Mouse (Mus musculus) G1E-ER4 (cell line): ENCODE results near the gene Zfp281. TPM values are rescaled to one million over a fixed set of nuclear protein-coding genes. Genes with fewer than 3 reads are reported as not detected.

Source experiments
- GATA1 ChIP-seq: IDR thresholded peaks from one replicate; pipeline ENCODE4 v1.8.0; 2012; ENCODE audit warnings: low read length, inconsistent platforms
- polyA plus RNA-seq: library from polyadenylated mRNA; stranded (reverse); fragments of >175 nt; gene quantifications from 2 replicates; pipeline ENCODE4 v1.2.3, GENCODE M21; 2012

Gene Zfp281
- polyA plus RNA-seq: 18.0 and 22.3 TPM in 2 replicates

DNA sequence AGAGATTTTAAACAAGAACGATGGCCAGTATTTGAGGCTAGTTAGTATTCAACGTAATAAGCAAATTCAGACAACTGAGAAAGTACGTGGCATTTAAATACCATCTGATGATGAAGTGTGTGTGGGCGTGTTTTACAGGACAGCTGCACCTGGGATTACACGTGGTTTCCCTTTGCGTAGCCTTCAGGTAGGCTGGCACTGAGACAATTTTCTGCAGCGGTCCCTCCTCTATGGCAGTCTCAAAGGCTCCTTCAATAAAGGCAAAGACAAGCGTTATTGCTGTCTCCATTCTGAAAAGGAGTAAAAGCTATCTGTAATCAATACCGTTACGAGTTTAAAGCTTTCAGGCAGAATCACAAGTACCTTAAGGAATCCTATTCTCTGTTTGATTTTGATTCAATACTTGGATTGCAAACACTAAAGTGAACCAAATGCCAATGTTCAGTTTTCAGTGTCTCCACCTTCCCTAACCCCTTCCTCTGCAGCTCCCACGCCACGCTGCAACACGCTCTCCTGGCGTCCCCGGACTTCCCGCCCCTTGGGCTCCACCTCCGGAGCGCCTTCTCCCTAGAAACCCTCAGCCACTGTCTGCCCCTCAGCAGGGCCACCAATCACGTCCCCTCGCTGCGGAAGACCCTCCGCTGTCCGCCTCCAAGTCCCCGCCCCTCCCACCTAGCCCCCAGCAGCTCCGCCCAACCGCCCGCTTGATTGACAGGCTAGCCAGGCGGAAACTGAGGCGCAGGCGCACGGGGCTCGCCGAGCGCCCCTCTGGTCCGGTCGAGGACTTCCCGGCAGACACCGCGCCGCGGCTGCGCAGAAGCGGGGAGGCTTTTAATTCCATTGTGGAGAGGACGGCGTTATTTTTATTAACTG lies at the start of gene Zfp281:
TSS of gene Zfp281 (plus strand) at position 756 of the 873 bp plus-strand sequence.
- TF ChIP-seq GATA1: no peak

DNA sequence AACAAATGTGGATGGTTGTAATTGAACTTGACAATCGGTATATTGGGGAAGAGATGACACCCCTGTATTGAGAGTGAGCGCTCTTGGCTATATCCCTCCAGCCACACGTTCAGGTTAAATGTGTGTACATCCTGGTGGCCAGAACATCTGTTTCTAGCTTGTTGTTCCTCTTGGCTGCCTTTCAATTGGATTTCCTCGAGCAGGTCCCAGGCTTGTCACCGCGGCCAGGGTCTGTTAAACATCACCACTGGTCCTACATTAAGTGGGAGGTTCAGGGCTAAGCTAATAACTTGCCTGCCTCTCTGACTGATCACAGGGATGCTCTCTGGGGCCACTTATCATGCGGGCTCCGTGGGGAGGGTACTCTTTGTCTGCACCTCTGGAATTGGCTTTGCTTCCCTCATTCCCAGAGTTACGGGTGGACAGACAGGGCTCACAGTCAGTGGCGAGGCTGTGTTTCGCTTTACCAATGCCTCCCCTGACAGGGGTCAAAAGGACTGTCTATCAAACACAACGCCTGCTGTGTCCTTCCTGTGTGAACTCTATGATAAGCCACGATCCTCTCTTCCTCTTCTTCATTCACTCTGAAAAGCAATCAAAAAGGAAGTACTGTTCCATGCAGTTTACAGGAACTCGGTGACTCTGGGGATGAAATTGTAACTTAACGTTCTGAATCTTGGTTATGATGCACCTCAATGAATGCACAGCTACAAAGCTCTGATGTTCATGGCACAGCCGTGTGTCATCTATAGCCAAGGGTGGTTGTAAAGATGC lies 46.6 kb upstream of the Zfp281 start:
- TF ChIP-seq GATA1: no peak

DNA sequence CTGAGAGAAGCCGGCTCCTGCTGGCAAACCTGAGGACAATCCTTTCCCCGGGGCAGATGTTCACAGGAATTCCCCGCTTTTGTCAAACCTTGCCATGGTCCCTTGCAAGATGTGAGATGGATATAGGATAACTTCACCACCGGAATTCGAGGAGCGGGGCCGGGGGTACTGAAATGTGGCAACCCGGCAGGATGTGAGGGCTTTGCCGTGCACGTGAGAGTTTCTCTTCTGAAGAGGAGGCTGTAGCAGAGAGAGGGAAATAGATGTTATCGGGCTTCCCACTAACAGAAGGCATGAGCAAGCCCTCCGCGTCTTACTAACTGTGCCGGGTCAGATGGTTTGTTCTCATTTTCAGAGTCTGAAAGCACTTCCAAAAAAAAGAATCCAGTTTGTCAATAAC lies 45.3 kb upstream of the Zfp281 start:
- TF ChIP-seq GATA1: no peak

- no peak for TF ChIP-seq GATA1
These were observed 44.4 kb upstream of the Zfp281 start for GRCm38 (mm10) chr1:136580266-136580665.

DNA sequence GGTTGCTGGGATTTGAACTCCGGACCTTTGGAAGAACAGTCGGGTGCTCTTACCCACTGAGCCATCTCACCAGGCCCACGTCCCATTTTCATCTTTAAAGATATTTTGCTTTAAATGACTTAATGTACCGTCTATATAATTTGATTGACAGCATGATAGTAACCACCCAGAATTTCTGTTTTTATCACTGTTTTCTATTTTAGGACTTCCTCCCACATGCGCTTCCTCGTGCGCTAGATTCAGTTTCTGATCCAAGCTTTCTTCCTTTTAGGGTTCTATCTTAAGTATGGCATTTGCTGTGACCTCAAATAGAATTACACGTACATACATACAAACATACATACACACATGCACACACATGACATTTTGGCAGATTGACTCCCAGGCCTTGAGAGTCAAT lies 42.9 kb upstream of the Zfp281 start:
- TF ChIP-seq GATA1: no peak

- TF ChIP-seq GATA1: no peak
These were observed 36.8 kb upstream of the Zfp281 start for GRCm38 (mm10) chr1:136587761-136588405.

- no peak for TF ChIP-seq GATA1
These were observed 35.8 kb upstream of the Zfp281 start for GRCm38 (mm10) chr1:136588908-136589307.

- no peak for TF ChIP-seq GATA1
These were observed 32.0 kb upstream of the Zfp281 start for GRCm38 (mm10) chr1:136592741-136593140.

DNA sequence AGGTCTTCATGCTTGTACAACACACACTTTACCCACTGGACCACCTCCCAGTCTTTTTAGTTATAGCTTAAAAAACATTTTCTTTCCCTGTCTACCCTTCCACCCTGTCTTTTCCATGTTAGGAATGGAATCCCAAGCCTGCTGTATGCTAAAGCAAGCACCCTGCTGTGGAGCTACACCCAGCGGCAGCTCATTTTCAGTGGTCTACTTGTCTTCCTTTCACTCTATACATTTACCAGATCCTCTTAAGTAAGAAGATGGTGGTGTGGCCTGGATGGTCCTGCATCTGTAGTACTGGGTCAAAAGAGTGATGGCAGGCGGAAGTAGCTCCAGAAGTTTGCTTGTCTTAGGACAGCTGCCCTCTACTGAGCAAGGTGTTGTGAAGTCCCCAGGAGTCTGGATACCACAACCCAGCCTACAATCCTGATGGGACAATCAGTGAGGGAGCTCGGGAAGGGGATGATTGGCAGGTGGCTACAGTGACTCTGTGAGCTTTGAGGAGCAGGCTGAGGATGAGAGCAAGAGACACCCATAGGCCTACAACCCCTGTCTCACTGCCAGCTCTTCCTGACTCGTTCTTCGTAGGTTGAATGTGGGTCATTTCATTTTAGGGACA lies 30.4 kb upstream of the Zfp281 start:
- TF ChIP-seq GATA1: no peak

DNA sequence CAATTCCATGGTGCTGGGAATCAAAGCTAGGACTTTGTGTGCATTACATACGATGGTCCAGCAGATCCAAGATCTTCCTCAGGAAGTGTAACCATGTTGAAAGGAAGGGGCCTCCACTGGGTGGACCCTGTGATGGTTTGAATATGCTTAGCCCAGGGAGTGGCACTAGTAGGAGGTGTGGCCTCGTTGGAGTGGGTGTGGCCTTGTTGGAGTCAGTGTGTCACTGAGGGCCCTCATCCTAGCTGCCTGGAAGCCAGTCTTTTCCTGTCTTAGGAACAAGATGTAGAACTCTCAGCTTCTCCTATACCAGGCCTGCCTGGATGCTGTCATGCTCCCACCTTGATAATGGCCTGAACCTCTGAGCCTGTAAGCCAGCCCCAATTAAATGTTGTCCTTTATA lies 27.9 kb upstream of the Zfp281 start:
- TF ChIP-seq GATA1: no peak

- no peak for TF ChIP-seq GATA1
These were observed 26.4 kb upstream of the Zfp281 start for GRCm38 (mm10) chr1:136598286-136598685.

DNA sequence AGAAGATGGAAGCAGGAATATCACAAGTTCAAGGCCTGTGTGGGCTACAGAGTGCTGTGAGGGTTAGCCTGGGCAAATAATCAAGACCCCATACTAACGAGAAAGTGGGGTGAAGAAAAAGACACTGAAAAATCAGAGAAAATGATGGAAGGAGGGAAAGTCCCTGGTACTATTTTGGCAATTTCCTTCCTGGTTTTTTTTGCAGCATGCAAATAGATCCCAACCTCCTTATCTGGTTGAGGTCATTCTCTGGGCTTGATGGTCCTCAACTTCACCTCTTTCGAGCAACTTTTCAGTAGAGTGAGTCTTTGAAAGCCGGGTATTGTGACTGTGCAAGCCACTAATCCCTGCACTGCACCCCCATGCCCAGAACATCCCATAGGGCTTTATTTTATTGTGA lies 24.6 kb upstream of the Zfp281 start:
- no peak for TF ChIP-seq GATA1

- TF ChIP-seq GATA1: no peak
These were observed 23.9 kb upstream of the Zfp281 start for GRCm38 (mm10) chr1:136600647-136601345.

DNA sequence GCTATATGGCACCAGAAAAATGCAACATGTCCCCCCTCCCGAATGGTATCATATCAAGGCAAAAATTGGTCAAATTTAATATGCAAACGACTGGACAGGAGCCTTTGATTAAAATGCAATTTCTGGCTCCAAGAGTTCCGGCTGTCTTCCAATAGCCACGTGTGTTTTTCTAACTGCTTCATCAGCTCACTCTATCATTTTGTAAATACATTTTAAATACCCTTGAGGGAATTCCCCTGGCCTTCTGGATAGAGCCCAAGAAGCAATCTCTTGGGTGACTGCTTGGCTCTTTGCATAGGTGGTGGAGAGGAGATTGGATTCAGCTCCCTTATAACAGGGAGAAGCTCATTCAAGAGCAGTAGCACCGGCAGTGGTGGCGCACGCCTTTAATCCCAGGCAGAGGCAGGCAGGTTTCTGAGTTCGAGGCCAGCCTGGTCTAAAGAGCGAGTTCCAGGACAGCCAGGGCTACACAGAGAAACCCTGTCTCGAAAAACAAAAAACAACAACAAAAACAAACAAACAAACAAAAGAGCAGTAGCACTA lies 23.3 kb upstream of the Zfp281 start:
- no peak for TF ChIP-seq GATA1

GRCm38 (mm10) chr1:136602303-136602702 lies 22.4 kb upstream of the Zfp281 start:
- TF ChIP-seq GATA1: no peak

- no peak for TF ChIP-seq GATA1
These were observed 20.5 kb upstream of the Zfp281 start for GRCm38 (mm10) chr1:136604190-136604589.
